Mouse (Mus musculus) cerebellum, postnatal 36 days (tissue): Measurements from ENCODE around the gene Atp7a.
A peak's percentile ranks its signal among the peaks of the same experiment; 100 is the strongest.

Source experiments
- DNase-seq, 2 experiments: peaks; one replicate each; pipeline ENCODE4 v3.0.0; 2021 to 2022; ENCODE audit warnings: mixed read lengths in 2 of 2

The Atp7a gene

DNA sequence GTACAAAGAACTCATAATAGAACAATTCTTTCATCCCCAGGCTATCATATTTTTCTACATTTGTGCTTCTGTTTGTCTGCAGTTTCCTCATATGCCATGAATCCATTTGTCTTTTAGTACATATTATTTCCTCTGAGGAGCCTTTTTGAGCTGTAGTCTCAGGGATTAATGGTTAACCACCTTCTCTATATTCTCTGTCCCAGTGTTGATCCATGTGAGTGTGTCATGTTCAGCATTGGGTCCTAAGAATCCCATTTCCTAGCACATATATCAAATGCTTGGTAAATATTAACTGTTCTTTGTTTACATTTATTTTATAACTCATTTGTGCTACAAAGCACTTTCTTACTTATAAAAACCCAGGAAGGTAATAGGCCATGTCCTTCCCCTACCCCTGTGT is 55.4 kb downstream of the Atp7a start:
- DNase-seq, result no peak

DNA sequence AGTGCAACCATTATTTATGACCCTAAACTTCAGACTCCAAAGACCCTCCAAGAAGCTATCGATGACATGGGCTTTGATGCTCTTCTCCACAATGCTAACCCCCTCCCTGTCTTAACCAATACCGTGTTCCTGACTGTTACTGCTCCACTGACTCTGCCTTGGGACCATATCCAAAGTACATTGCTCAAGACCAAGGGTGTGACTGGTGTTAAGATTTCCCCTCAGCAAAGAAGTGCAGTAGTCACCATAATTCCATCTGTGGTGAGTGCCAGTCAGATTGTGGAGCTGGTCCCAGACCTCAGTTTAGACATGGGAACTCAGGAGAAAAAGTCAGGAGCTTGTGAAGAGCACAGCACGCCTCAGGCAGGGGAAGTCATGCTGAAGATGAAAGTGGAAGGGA is 58.1 kb downstream of the Atp7a start:
- DNase-seq, result no peak

DNA sequence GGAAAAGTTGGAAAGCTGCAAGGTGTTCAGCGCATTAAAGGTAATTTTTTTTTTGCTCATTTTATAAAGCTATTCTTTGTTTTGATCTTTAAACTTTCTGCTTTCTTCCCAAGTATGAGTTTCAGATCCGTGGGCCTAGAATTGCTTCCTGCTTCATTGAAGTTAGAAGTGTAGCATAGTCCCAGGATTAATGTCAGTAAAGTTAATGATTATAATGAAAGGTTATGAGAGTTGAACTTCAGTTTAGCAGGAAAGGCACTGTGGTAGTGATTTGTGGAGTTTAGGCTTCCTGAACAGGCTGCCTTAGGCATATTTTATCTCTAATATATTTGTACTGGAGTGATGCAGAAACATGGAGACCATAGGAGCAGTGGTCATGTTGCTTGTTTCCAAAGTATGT is 58.5 kb downstream of the Atp7a start:
- DNase-seq, result no peak

DNA sequence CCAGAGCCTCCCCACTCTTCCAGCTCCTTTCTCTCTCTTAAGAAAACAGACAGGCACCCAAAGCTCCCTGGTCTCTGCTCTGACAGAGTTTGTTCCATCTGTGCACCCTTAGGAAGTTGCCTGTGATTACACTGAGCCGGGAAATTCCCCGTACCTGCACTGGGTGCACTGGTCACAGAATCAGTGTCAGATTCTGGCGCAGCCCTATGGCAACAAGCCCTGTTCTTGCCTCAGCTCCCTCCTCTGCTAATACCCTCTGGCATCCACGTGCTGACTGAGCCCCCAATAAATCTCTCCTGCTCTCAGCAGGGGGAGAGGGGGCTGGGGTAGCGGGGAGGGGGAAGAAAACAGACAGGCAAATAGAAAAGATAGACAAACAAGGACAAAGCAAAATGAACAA is 65.9 kb downstream of the Atp7a start:
- no peak for DNase-seq

DNA sequence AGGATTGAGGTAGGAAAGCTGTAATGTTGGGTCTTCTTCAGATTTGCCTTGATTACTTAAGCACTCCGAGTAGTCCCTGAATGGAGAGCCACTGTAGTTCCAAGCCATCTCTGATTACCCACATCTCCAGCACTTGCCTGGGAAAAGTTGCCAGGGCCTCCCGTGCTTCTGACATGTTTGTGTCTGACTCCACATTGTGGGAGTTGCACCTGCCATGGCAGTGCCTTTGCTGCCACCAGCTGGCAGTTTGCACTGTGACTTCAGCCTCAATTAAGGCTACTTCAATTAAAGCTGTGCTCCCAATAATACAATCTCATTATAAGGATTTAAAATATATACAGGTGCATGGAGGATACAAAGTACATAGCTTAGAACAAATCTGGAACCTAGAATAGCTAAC is 78.4 kb downstream of the Atp7a start:
- peak; percentile 22 to 29 for DNase-seq

DNA sequence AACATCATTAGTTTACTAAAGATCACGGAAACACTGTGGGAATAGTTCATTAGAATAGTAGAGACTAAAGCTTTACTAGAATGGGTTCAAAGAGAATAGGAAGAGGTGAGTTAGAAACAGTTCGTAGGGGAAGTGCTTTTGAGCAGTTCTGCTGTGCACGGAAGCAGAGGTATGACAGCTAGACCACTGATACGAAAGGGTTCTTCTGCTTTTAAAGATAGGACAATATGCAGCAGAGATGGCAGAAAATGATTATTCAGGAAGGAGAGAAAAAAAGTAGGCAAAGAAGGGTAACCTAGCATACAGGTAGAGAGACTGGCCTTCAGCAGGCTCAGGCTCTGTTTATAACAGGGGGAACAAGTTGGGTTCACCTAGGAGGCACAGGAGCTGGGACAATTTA is 86.8 kb downstream of the Atp7a start:
- no peak for DNase-seq

DNA sequence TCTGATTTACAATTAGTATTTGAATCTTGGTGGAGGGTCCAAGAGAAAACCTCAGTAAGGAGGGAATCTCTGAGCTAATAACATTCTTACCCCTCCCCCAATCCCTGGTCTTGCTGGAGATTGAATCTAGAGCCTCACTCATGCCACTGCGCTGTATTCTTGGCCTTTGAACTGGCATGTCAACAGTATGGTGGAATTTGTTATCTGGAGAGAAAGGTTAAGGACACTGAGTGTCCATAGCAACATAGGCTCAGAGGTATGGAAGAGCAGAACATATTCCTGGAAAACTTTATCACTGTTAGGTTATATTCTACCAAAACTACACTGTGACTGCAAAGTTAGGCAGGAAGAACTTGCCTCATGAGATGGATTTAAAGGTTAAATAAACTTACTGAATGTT is 87.6 kb downstream of the Atp7a start:
- no peak for DNase-seq

DNA sequence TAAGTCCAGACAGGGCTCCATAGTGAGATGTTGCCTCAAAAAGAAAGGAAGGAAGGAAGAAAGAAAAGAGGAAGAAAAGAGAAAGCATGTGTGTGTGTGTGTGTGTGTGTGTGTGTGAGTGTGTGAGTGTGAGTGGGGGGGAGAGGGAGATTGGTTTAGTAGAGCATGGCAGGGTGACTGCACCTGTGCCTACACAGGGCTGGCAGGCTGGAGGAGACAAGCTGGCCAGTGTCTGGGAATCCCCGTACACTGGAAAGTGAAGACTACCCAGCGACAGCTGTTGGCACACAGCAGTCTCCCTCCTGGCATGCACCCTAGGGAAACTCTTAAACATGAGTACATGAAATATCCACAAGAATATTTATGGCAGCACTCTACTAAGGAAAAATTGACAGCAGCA is 95.7 kb downstream of the Atp7a start:
- no peak for DNase-seq

DNA sequence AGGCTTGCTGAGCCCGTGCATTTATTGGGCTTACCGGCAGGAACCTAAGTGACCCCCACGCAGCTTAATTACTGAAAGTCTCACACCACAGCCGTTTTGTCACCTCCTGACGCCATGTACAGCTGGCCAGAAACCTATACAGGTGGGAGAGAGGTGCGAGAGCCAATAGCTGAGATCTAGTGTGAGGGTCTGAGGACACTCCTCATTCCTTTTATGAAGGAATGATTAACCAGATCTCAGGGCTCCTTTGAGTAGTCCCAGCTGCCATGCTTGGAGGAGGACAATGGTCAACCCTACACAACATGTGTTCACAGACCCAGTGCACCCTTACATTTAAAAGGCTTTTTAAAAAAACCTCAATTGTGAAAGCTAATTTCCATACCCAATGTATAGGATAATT is 101.2 kb downstream of the Atp7a start:
- no peak for DNase-seq

DNA sequence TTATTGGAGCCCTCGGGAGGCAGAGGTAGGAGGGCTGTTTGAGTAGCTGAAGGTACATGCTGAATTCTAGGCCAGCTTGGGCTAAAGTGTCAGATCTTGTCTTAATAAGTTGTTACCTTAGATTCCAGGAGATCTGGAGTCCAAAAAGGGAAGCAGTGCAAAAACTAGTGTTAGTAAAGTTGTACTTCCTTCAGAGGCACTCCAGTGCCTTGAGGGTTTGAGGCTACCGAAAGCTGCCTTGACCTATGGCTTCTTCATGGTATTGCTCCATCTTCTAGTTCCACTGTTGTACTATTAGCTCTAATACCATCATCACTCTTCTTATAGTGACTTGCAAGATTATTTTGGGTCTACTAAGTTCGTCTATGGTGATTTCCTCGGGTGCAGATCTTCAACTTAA is 102.8 kb downstream of the Atp7a start:
- no peak for DNase-seq

DNA sequence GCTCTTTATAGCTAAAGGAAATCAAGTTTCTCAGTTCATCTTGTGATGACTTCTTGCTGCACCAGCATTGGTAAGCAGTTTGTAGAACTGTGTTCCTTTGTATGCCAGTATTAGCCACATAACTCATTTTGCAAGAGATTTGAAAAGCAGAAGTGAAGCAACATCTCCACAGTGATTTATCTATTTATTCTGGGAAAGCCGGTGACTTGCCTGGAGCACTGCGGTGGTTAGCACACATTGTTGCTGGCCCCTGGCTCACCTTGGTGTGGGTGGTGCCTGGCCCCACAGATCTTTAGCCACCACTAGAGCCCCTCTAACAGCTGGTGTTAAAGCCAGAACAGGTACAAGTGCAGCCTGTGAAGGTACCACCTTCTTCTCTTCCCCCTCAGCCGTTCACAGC is 107.8 kb downstream of the Atp7a start:
- DNase-seq, result no peak

DNA sequence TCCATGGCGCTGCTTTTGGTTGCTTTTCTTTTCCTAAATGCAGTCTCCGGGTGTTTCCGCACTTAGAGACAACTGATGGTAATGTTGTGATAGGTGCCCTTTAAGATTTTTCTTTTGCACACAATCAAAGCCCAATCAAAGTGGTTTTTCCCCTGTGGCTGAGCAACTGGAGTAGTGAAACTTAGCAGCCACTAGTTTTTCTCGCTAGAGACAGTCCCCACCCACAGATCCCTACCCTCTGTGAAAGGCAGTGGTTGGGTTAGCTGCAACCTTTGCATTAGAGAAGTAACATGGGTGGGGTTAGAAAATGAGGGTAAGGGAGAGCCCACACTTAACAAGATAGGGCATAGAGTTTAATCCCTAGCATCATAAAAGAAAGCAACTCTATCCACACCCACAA is 108.4 kb downstream of the Atp7a start:
- no peak for DNase-seq

DNA sequence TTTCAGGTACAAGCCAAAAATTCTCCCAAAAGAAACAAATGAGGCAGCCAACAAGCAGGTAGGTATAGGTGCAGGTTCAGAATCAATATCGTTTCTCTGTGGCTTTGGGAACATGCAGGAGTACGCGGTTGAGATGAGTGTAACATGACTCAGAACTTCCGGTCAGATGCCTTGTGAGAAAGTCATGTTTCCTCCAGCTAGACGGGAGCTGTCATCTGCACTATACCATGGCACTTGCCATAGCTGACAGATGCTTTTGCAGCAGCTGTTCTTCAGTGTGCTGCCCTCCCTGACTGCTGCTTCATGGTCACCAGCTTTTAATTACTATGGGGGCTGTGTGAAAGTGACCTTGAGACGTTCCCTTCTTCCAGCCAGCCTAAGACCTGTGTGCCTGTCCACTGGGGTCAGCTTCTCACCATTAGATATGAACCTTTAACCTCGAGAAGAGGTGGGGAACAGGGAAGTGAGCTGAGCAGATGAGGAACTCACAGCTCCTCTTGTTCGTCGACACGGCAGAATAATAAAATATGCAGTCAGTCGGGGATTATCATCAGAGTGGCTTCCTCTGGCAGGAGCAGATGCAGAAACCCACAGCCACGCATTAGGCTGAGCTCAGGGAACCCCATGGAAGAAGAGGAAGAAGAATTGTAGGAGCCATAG is 109.0 kb downstream of the Atp7a start:
- no peak for DNase-seq

DNA sequence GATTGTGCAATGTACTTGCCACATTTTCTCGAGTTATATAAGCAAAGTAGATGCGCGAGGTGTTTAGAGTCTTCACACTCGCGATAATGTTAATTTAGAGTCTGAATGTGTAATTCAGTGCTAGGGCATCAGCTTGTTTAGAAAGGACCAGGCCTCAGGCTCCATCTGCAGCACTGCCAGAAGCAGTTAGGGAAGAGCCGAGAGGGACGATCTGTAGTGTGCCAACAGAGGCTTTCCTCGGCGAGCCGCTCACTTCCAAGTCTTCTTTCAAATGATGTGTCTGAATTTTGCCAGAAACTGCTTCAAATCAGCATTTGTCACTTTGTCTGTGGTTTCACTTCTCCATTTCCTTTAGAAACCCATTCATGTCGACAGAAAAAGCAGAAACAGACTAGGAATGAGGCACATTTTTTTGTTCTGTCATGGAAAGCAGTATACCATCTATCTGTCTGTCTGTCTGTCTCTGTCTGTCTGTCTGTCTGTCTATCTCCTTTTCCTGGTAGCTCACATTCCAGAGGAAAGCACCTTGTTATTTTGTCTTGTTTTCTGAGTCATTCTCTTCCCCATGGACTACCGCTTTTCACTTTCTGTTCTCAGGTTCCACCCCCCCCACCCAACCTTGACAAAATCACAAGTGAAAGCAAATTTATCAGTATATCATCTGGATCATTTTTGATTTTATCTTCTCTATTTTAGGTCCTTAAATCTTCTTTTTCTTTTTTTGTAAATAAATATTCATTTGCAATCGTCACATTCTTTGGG is 112.4 kb downstream of the Atp7a start:
- DNase-seq, result no peak

DNA sequence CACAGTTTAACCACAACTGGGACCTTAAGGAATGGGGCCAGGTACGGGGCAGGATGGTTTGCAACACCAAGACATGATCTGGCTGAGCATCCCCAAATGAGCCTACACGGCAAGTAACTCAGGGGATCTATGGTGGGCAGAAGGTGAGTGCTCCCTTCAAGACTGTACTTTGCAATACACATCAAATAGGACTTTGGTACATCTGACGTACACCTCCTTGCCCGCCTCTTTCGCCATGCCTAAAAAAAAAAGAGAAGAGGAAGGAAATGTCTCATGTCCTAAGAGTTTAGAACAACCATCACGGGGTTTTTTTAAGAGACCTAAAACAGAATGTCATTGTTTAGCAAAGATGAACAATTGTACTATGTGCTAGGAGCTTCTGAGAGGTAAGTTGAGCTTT is 115.9 kb downstream of the Atp7a start, which contains the start of gene Tlr13:
TSS of gene Tlr13 (plus strand) at position 269 of the 400 bp plus-strand sequence.
- DNase-seq, result no peak

DNA sequence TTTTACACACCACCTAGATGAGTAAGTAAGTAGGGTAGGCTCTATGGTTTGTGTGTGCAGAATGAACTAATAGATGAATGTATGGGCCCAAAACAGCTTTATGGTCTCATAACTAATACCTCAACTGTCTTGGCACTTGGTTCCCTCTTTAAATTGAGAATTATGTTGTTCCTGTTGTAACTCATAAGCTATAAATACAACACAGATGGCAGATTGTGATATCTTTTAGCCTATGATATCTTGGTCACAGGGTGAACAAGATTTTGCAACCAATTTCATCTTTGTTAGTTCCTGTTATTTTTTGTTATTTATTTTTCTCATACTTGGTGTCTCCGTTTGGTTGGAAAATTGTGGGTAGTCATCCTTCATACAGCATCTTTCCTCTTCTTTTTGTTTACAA is 121.1 kb downstream of the Atp7a start:
- no peak for DNase-seq

DNA sequence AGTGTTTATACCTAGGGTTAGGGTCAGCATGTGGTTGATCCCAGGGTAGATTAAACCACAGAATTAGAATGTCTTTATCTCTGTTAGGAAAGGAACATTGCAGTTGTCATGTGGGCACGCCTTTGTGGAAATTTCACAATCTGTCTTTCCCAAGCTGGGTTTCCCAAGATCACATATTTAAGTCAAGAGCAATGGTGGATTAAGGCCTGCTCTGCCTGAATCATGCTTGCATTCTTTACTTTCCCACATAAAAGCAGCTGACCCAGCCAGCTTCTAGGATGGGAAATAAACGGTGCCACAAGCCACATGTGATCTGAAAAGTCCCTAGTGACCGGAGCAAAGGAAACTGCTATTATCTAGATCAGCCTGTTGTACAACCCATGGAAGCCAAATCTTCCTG is 122.4 kb downstream of the Atp7a start:
- no peak for DNase-seq

DNA sequence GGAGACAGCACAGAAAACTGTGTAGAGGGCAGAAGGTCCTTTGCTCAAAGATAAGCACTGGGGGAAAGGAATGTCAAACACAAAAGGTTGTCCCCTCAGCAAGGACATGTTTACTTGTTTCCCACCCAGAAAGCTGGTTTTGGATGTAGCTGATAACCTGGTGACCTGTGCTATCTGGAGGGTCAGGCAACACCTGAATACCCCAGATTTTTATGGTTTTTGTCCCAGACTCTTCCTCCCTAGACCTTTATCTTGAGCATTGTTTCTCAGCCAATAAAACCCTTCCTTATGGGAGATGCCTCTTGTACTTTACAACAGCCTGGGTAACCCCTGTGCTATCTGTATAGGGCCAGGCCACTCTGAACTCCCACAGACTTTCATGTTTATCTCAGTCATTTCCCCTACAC is 127.1 kb downstream of the Atp7a start:
- DNase-seq, result no peak

DNA sequence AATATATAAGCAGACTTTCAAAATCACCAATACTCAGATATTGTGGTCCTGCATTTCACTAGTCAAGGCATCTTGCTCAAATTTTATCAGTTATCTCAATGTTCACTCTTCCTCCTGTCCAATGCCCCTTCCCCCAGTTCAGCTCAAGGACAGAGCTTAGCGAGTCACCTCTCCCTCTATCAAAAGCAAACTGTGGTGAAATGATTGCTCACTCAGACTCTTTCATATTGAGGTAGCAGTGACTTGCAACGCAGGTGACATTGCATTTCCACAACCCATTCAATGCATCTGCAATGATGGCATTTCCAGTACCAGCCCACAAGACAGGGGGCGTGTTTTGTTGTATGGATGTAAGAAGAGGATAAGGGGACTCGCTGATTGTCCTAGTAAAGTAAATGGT is 128.8 kb downstream of the Atp7a start:
- DNase-seq, result no peak

DNA sequence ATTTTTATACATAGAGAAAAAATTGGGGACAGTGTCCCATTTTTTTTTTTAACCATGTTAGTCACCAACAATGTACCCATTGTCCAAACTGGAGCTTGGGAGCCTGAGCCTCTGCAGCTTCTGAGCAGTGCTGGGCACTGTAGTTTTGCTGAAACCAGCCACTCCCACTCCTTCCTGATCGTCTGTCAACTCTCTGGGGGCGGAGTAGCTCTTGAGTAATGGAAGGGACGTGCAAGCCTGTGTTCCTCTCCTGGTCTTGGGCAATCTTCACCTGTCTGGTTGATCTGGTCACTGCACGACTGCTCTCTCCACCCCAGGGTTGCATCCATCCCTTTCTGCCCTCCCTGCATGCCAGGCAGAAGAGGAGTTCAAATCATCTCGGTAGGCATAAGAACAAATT is 136.9 kb downstream of the Atp7a start:
- no peak for DNase-seq

DNA sequence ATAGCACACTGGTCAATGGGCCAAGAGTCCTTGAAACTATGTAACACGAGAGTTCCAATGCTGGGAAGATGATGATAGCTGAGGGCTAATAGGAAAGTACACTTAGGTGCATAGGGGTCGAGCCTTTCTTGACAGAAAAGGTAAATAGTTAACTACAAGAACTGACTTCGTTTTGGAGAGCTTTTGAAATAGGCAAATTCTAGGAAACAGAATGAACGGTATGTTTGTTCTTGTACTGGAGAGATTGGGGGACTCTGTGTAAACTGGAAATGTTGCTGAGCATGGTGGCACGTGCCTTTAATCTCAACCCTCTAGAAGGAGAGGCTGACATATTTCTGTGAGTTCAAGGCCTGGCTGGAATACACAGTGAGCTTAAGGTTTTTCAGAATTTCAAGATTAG is 137.5 kb downstream of the Atp7a start:
- DNase-seq, result no peak

DNA sequence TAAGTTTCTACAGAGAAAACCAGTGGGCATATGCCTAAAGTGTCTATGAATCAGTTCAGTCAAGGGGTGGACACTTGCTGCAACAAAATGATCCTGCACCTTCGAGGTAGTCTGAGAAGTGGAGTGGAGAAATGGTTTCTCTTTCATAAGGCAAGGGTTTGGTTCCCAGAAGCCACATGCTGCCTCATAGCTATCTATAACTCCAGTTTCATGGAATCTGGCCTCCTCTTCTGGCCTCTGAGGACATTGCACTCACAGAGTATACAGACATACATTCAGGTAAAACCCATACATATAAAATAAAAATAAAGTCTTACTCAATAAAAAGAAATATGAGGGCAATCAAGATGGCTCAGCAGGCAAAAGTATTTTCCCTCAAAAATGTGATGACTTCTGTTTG is 138.0 kb downstream of the Atp7a start:
- DNase-seq, result no peak

DNA sequence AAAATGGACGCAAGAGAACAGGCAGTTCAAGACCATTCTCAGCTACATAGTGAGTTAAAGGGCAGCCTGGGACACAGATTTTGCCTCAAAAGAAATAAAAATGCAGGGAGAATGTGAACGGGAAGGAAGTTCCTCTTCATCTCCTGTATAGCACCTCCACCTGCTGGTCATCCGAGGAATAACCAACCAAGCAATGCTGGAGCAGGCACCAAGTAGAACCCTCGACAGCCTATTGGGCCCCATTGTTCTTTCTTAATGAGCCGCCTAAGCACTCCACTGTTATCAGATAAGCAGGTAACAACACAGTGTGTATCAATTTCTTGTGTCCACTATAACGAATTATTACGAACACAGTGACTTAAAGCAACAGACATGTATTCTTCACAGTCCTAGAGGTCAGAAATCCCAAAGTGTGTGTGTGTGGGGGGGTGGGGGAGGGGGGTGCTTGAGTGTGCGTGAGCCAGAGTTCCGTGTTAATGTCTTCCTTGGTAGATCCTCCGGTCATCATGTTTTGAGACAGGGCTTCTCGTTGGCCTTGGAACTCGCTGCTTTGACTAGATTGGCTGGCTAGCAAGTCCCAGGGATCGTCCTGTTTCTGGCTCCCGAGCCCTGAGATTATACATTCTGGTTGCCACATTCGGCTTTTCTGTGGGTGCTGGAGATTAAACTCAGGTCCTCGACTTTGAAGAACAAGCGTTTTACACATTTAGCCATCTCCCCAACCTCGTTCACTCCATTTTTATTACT is 144.2 kb downstream of the Atp7a start:
- peak; percentile 70 to 72 for DNase-seq

DNA sequence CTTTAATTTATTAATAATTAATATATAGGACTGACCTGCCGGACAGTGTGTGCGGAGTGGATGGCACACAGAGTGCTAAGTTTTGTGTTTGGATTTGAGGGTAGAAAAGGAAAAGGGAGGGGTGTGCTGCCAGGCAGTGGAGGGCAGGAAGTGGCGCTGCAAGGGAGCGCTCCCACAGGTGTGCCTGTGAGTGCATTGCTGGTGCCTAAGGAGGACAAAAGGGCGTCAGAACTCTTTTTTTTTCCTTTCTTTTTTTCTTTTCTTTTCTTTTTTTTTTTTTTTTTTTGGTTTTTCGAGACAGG is 144.7 kb downstream of the Atp7a start:
- no peak for DNase-seq
